Mouse (Mus musculus) CD8-positive naive resting alpha-beta T cell, adult 2 months (primary cell): ENCODE data around the gene Traf4.

Experiments
- DNase-seq, 2 experiments: peaks; one replicate each; pipeline ENCODE4 v3.0.0; 2022; ENCODE audit warnings: low read depth in 2 of 2, low spot score in 2 of 2

Traf4 gene

DNA sequence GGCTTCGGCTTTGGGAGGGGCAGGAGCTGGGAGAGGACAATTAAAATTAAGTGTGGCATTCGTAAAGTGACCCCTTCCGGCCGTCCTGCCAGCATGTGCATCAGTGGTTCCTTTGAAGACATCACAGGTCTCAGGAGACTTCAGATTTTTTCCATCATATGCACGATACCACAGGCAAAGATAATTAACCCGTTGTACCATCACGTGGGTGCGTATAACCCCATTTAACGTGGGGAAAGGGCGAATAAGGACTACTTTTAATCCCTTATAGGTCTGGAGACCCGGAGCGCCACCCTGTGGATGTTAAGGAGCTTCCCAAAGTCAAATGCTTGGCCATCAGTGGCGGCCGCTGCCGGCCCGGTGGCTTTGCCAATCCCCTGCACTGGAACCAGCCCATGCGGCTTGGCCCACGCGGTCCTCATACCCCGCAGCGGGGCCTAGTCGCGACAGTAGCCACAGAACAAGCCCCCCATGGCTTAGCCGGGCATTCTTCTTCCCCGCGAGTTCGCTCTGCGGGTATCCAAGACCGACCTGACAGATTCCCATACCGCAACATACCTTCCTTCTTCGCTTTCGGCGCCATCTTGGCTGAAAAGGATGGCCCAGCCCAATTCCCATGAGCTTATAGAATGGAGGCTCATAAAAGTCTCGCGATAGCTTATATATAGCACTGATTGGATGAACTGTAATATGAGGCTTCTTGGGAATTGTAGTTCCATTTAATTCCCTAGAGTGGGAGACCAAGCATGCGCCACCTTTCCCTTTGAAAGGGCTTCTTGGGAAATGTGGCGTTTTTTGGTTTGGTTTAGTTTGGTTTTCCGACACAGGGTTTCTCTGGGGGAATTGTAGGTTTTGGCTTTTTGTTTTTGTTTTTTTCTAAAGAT, 17.8 kb upstream of the Traf4 start, which contains the start of gene Rpl23a:
Gene Rpl23a (minus strand): TSS at position 624 of the 884 bp plus-strand sequence.
- DNase-seq, result peak; percentile 67 to 73

DNA sequence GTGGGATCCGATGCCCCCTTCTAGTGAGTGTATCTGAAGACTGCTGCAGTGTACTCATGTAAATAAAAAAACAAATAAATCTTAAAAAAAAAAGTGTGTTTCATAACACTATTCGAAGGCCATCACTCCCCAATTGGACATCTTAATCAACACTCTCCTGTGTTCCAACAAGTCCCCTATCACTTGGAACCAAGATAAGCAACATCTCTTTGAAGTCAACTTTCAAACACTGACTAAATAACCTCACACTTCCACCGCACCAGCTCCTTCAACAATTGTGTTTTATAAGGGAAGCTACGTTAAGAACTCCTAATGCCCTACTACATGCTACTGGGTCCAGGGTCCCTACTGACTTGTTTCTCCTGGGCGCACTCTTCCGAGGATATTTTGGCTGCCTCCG, 17.1 kb upstream of the Traf4 start:
- no peak for DNase-seq

GRCm38 (mm10) chr11:78181830-78182357, 16.5 kb upstream of the Traf4 start:
- DNase-seq, result no peak

DNA sequence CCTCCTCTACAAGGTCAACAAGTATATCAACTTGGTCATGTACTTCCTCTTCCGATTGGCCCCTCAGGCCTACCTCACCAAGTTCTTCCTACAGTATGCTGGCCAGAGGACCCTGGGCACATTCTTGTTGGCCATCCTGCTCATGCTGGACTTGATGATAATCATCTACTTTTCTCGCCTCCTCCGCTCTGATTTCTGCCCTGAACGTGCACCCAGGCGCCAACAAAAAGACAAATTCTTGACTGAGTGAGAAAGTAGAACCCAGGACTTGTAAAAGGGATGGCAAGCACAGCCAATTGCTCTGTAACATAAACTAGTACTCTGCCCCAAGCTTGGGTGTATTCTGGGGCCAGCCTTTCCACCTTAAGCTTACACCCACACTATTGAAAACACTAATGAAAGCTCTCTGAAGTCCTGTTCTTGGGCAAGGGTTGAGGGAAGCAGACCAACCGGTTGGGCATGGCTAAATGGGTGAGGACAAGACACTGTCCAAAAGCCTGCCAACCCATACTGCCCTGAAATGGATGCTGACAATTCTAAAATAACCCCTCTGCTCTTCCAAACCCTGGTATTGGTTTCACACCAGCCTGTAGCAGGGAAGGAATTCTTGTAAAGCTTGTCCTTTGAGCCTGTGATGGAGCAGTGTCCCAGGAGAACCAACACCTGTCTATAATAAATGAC, 14.8 kb upstream of the Traf4 start:
- DNase-seq, result no peak

DNA sequence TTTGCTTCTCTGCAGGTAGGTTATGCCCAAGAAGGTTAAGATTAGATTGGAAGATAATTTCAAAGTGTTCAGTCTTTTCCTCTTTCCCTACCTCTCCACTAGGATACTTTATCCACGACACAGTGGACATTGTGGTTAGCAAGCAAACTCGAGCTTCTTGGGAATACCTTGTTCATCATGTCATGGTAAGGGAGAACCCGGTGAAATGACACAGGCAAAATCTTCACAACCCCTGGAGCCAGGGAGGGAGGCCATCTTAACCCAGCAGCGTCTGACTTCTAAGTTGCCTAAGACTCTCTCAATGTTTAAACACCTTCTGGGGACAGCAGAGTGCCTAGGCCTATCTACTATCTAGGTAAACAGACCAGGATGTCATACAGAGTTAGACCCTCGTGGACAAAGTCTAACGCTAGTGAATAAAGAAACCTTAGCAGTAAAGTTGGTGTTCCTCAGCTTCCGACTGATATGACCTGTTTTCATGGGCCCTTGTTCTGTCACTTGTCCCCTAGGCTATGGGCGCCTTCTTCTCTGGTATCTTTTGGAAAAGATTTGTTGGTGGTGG, 14.1 kb upstream of the Traf4 start:
- no peak for DNase-seq

- DNase-seq, result no peak
Measured at GRCm38 (mm10) chr11:78178859-78179437, 13.6 kb upstream of the Traf4 start.

DNA sequence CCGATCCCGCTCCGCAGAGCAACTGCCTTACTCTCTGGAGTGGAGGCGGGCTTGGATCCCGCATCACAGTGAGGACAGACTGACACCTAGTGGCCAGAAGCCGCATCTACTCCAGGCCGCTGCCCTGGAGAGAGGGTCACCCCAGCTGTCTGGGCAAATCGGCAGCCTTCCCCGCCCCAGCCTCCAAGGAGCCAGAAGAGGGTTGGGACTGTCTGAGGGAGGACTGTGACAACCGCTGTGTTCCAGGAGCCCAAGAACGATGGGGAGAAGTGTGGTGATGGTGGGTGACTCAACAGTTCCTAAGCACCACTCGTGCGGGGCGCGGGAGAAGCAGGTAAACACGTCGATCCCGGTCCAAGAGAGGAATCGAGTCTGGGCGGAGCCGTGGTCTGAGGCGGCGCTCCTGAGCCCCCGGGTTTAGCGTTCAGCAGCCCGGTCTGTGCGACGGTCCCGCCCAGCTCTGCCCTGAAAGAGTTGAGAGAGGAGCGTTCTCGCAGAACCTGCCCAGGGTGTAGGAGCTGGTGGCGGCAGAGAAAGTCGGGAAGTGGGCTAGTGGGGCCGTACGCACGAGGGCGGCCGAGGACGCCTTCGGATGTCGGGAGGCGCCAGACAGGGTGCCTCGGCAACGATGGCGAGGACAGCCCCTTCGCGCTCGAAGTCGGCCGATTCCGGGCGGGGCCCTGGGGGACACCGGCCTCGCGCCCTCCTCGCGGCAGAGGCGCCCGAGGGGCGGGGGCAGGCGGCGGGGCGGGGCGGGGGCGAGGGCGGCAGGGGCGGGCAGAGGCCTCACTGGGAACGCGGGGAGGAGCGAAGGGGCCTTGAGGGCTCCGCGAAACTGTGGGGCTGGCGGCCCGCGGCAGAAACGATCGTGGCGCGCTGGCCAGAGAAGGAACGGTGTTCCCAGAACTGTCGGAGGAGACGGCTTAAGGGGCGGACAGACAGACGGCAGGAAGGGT, 12.8 kb upstream of the Traf4 start:
- DNase-seq, result peak; percentile 87 to 90

- peak in 1 of 2 experiments; percentile 40 for DNase-seq
Measured at GRCm38 (mm10) chr11:78177437-78177836, 12.0 kb upstream of the Traf4 start.

DNA sequence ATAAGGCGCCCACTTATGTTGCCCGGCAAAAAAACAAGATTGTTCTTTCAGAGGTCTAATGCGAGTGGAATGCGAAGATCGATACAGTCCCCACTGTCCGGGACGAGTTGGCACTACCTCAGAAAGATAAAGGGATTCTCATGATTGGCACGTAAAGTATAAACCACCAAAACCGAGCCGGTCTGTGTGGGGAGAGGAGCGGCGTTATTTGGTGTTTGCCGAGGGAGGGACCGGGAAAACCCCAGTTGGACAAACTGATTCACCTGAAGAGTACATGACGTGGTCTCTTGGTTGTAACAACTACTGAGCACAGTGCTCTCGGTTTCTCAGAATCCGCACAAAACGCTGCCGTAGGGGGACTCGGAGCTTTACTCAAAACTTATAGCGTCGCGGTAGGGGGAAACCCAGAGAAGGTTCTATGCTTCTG, 11.5 kb upstream of the Traf4 start:
- DNase-seq, result no peak

- peak; percentile 80 to 93 for DNase-seq
Measured at GRCm38 (mm10) chr11:78176402-78176862, 11.0 kb upstream of the Traf4 start, which contains the start of the genes Nek8 and Tlcd1. Nek8 (minus strand) TSS chr11:78176675. Tlcd1 (plus strand) TSS chr11:78176711.

GRCm38 (mm10) chr11:78175771-78176401, 10.5 kb upstream of the Traf4 start:
- no peak for DNase-seq

- DNase-seq, result no peak
Measured at GRCm38 (mm10) chr11:78174506-78174905, 9.1 kb upstream of the Traf4 start.

DNA sequence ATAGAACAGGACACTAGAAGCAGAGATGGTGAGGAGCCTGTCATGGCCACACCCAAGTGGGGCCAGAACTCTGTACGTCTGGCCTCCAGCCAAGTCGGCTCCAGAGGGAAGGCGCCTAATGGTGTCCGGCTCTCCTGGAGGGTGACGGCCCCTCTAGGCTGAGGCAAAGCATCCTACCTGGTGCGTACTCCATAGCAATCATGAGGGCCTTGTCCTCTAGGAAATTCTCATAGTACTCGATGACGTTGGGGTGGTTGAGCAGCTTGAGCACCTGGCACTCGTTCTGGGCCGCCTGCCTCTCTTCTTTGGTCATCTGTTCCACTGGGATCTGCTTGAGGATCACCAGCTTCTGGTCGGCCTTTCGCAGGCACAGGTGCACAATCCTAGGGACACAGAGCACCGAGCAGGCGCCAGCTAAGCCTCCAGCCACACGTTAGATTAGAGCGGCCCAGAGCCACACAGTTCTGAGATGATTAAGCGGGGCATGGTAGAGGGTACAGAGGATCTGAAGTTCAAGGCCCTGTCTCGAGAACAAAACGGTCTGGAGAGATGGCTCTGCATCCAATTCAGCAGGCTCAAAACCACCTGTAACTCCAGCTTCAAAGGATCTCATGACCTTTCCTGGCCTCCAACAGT, 7.5 kb upstream of the Traf4 start:
- DNase-seq, result no peak

- DNase-seq, result no peak
Measured at GRCm38 (mm10) chr11:78172034-78172747, 6.8 kb upstream of the Traf4 start.

GRCm38 (mm10) chr11:78171328-78171727, 5.9 kb upstream of the Traf4 start:
- DNase-seq, result no peak

DNA sequence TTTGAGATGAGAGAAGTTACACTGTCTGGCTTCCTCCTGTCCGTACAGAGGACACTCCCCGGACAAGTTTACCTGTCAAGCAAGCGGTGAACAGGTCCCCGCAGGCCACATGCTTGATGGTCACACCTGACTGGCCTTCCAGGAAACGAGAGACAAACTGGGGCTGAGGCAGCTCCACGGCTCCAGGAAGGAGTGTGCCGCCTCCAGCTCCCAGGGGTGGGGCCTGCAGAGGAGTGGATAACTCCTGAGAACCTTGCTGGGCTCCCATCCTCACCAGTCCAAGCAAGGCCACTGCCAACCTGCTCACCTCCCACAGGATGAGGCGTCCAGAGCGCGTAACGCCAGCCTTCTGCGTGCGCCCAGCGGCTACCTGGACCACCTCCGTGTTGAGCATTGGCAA, 4.9 kb upstream of the Traf4 start:
- DNase-seq, result no peak

DNA sequence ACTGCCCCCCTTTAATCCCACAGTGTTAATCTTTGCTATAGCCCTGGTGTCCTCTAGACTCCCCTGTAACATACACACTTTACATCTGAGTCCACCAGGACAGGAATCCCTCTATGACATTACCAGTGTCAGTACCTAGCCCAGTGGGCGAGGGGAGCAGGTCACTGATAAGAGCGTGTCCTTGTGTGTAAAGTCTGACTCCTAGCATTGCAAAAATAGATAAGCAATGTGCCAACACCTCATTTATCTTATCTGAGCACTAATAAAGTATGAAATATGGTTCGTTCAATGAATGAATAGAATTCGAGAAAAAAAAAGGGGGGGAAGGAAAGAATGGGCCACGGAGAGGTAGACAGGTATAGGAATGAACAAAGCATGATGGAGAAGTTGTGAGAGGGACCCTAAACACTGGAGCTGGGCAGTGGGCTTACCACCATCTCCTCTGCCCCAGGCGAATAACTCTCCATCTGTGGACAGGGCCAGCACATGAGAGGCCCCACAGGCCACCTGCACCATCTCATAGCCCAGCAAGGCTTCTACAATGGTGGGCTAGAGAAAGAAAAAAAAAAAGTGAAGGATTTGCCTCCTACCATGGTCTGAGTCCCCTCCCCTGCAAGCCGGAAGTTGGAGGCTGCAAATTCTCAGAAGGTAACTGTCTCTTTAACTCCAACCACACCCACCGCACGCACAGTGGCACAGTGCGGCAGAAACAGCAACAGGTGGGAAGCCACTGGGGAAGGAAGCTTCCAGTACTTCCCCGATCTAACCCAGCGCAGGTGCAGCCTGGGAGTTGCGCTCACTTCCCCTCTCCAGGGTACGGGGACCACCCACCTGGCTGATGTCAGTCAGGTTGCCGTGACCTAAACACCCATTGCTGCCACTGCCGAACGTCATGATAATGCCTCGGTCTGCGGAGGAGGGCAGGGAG, 3.4 kb upstream of the Traf4 start:
- peak; percentile 58 to 62 for DNase-seq
